Mouse (Mus musculus) spleen, postnatal 36 days (tissue): ENCODE results near the gene Mamld1.

Source experiments
- DNase-seq, 2 experiments: peaks; one replicate each; pipeline ENCODE4 v3.0.0; 2022; ENCODE audit warnings: low spot score in 2 of 2, mixed read lengths in 1 of 2

The Mamld1 gene

DNA sequence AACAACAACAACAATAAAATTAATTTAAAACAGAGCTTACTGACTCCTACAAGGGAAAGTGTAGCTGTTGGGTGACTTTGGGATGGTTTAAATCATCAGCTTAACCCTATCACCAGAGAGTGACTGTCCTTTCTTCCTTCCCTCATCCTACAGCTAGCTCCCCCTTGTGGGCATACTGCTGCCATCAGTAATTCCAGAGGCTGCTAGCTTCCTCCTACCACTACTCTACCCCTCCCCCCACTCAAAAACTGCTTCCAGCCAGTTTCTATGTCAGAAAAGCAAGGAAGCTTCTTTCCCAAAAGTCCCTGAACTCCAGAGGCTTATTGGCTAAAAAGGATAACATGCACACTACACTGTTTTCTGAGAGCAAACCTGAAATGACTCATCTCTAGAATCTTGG, 81.4 kb downstream of the Mamld1 start:
- DNase-seq, result no peak

DNA sequence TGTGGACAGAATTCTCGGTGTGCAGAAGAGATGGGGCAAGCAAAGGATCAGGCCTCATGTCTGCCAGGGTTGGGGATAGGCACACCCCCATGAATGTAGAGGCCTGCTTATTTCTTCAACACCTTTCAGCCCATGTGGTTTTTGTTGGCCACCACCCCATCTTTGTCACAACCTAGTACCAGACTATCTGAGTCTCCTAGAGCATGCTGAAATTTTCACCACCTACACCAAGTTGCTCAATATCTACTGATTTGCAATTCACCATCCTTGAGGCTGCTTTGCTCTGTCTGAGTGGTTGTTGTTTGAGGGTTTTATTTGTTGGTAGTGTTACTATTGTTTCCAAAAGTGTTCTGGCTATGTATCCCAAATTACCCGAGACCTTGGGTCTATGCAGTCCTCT, 91.3 kb downstream of the Mamld1 start:
- no peak for DNase-seq

DNA sequence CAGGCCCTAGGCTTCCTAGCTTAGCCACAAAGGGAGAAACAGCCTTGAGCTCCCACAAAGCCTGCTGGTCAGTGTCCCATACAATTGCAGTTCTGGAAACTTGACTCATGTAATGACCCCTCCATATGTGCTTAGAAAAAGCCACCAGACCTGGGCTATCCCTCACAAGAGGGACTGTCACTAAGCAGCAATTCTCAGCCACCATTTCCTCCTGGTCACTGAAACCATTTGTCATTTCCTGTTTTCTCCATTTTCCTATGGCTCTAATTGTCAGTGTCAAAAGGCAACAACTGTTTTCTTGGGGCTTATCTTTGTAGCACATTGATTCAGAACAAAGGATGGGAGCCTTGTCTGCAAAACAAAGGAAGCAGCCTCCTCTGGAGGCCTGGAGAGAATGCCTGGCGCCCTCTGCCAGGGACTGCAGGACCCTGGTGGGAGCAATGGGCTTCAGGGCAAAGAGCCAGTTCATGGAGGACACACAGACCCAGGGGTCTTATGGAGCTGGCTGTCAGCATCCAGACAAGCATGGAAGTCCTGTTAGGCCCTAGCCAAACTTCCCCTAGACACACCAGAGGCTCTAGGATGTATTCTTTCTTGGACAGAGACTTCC, 99.5 kb downstream of the Mamld1 start:
- DNase-seq, result no peak

DNA sequence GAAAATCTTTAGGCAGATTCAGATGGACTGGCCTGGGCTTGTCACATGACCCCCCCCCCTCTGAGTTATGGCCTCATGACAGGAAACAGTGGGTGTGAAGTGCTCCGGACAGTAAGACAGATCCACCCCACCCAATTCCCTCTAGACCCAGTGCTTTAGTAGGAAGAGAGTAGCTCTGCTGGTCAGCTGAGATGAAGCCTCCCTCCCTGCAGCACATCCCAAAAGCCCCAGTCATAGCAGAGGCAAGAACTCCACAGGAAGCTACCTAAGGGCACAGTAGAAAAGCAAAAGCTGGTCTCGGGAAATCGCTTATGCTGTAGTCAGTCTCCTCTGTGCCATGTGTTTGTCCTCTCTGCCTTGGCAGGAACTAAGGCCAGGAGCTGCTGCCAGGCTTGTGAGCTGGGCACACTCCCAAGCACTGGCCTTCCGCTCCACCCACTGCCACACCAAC, 100.5 kb downstream of the Mamld1 start:
- no peak for DNase-seq

DNA sequence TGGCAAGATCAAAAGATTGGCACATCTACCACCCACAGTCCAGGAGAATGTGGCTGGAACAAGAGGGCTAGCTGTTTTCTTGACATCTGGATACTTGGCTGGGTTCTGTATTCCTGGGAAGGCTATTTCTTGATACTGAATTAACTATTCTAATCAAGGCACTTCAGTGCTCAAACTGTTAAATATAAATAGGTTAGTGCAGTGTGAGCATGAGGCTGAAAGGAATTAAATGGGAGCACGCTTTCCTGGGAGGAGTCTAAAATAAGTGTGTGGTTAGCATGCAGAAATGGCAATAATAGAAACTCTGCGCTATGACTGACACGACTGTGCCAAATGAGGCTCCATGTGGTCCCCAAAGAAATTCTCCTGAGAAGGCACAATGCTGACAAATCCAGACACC, 131.5 kb downstream of the Mamld1 start:
- no peak for DNase-seq

DNA sequence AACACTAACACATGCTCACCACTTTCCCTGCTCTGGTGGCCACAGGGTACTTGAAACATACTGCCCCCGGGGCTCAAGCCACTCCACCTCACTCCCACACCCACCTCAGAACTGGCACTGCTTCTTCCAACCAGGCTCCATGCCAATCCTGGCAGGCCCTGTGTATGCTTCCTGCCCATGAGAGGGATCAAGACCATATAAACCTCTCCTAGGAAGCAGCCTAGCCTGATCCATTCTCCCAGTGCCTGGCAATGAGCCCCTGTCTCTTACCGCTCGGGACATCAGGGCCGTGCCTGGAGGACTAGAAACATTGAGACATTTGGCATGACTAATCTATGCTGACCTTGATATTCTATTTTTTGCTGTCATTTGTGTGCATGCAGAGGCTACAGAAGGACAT, 133.6 kb downstream of the Mamld1 start:
- no peak for DNase-seq

DNA sequence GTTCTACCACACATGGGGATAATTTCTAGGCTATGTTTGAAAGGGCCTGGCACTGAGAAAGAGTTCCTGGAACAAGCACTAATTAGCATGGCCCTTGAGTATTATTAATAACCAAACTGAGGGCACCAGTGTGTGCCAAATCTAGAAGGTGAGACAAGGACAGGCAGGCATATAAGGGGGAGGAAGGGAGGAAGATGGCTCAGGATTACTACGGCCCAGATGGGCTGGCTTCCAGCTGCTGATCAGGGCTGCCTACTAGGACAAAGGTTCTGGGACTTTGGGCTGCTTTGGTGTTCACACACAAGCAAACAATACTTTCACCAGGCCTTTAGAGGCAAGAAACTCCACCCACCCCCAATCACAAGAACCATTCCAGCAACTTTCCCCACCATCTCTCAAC, 136.3 kb downstream of the Mamld1 start:
- no peak for DNase-seq

DNA sequence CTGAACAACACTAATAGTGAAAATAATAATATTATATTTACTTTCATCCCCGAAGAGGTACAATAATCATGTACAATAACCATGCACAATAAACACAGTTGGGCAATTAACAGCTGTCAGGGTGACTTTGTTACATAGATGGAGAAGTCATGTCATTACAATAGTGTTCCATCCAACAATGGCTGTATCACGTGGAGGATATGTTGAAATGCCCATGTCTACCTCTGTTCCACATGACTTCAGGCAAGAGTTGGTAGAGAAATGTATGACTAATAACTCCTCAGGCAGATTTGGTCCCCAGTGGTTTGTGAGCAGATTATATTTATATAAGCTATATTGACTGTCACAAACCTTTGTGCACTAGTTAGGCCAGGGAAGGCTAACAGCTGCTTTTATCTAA, 154.7 kb downstream of the Mamld1 start:
- no peak for DNase-seq
